Mouse (Mus musculus) midbrain, embryonic 13.5 days (tissue): ENCODE measurements around the gene Nceh1. TPM values are rescaled to one million over a fixed set of nuclear protein-coding genes. Genes with fewer than 3 reads are reported as not detected.

ENCODE experiments used
- ATAC-seq: fragments of 200-750 bp; cut with Nextera tagmentation; 2 replicates; pipeline ENCODE4 v1.8.0; 2017; ENCODE audit warnings: mild to moderate bottlenecking, moderate TSS enrichment, moderate library complexity
- H3K27ac ChIP-seq: fragments of 300-500 bp; sonication (generic); 2 replicates; pipeline ENCODE4 v1.5.1; 2015; ENCODE audit warnings: inconsistent platforms, mild to moderate bottlenecking, moderate library complexity
- H3K27me3 ChIP-seq: fragments of 300-500 bp; sonication (generic); 2 replicates; pipeline ENCODE4 v1.6.1; 2015; ENCODE audit warnings: mild to moderate bottlenecking, inconsistent platforms
- H3K36me3 ChIP-seq: fragments of 300-500 bp; sonication (generic); 2 replicates; pipeline ENCODE4 v1.6.1; 2015; ENCODE audit warnings: mild to moderate bottlenecking, inconsistent platforms
- H3K4me1 ChIP-seq: fragments of 300-500 bp; sonication (generic); replicated peaks from 2 replicates; pipeline ENCODE4 v1.6.1; 2015; ENCODE audit warnings: inconsistent platforms
- H3K4me2 ChIP-seq: fragments of 300-500 bp; sonication (generic); replicated peaks from 2 replicates; pipeline ENCODE4 v1.6.1; 2015; ENCODE audit warnings: moderate library complexity, mild to moderate bottlenecking, inconsistent platforms
- H3K4me3 ChIP-seq: fragments of 300-500 bp; sonication (generic); replicated peaks from 2 replicates; pipeline ENCODE4 v1.5.1; 2015; ENCODE audit warnings: mild to moderate bottlenecking, inconsistent platforms
- H3K9ac ChIP-seq: fragments of 300-500 bp; sonication (generic); replicated peaks from 2 replicates; pipeline ENCODE4 v1.6.1; 2015; ENCODE audit warnings: mild to moderate bottlenecking, inconsistent platforms
- H3K9me3 ChIP-seq: fragments of 300-500 bp; sonication (generic); 2 replicates; pipeline ENCODE4 v1.6.1; 2016; ENCODE audit warnings: mild to moderate bottlenecking, inconsistent platforms
- WGBS: fragments of 180-500 bp; shearing (Covaris S2); methylation state at CpG from one replicate; pipeline ENCODE4 v1.1.7; 2015; 5-methylcytosine and 5-hydroxymethylcytosine counted together
- polyA plus RNA-seq: library from polyadenylated mRNA; unstranded; fragments of >200 nt; fragmentation: Nextera tagmentation; extraction: Ambion mirVana; gene quantifications from 2 replicates; pipeline ENCODE4 v1.2.1, GENCODE M21; 2015

Nceh1 gene
- polyA plus RNA-seq, 1 experiment from 2014 or later = 4.8 TPM

DNA sequence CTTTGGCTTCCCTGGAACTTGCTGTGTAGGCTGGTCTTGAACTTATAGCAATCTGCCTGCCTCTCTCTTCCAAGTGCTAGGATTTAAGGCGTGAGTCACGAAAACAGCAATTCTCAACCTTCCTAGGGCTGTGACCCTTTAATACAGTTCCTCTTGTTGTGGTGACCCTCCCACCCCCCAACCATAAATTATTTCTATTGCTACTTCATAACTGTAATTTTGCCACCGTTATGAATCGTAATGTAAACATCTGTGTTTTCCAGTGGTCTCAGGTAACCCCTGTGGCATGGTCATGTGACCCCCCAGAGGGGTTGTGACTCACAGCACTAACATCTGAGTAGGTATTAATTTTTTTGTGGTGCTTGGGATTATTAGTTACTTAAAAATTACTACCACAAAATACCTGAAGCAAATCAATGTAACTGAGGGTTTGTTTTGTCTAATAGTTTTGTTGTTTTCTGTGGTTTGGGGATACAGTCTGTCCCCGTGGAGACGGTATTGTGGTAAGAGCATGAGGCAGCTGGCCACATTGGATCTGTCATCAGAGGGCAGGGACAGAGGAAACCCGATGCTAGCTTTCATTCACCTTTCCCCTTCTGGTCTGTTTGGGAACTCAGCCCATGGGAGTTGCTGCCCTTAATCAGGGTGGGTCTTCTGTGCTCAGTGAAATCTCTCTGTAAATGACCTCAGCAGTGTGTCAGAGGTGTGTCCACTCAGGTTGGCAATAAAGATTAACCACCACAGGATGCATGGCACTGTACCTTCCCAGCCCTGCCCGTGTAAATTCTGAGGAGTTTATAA, 31.5 kb downstream of the Nceh1 start:
- Histone ChIP-seq H3K36me3 (no peaks in the 10 kb centered on the region), H3K4me2 (no peak overlapping the region), H3K27ac (no peak overlapping the region), H3K4me1 (no peaks in the 10 kb centered on the region), H3K9ac (no peak overlapping the region), H3K27me3 (no peaks in the 10 kb centered on the region), H3K4me3 (no peak overlapping the region), H3K9me3 (no peaks in the 10 kb centered on the region)
- no peak for ATAC-seq
- WGBS = 91% methylated on average over 8 of the region's 8 CpGs

DNA sequence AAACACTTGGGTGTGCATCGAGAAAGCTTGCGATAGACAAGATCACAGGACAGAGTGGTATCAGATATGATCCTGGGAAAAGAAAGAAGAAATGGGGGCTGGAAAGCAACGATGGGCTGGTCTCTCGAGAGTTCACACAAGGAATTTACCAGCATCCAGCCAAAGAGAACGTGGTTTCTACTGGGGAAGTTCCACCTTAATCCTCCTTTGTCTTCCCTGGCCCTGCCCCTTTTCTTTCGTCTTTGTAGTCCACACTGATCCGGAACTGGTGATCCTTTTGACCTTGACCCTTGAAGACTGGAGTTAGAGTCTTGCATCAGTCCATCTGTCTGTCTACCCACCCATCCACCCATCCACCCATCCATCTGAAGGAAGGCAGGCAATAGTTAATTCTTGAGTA, 34.6 kb downstream of the Nceh1 start:
- H3K9ac ChIP-seq = no peak overlapping the region
- no peak overlapping the region for H3K4me2 ChIP-seq
- no peak overlapping the region for H3K27ac ChIP-seq
- no peaks in the 10 kb centered on the region for H3K27me3 ChIP-seq
- no peak overlapping the region for H3K4me3 ChIP-seq
- ATAC-seq = no peak
- no peaks in the 10 kb centered on the region for H3K9me3 ChIP-seq
- no peaks in the 10 kb centered on the region for H3K4me1 ChIP-seq
- no peaks in the 10 kb centered on the region for H3K36me3 ChIP-seq
- 66% methylated on average over 7 of the region's 7 CpGs for WGBS

DNA sequence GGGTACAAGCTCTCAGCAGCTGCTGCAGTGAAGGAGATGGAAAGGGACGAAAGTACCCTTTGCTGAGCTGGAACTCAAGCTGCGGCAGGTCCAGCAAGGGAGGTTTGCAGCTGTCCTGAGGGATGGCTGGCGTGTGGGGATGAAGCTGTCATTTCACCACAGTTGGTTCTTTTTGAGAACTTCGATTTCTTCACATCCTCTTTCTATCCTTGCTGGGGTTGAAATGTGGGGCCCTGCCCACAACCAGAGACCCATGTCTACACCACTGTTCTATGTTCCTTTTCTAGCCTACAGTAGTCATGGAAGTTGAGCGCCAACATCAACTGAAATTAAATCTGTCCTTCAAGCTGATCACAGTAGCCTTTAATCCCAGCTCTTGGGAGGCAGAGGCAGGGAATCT, 35.8 kb downstream of the Nceh1 start:
- no peak overlapping the region for H3K27ac ChIP-seq
- H3K9me3 ChIP-seq = no peaks in the 10 kb centered on the region
- H3K36me3 ChIP-seq = no peaks in the 10 kb centered on the region
- no peak overlapping the region for H3K9ac ChIP-seq
- no peak for ATAC-seq
- no peak overlapping the region for H3K4me2 ChIP-seq
- H3K4me1 ChIP-seq = no peaks in the 10 kb centered on the region
- no peaks in the 10 kb centered on the region for H3K27me3 ChIP-seq
- 90% methylated on average over 5 of the region's 5 CpGs for WGBS
- no peak overlapping the region for H3K4me3 ChIP-seq

DNA sequence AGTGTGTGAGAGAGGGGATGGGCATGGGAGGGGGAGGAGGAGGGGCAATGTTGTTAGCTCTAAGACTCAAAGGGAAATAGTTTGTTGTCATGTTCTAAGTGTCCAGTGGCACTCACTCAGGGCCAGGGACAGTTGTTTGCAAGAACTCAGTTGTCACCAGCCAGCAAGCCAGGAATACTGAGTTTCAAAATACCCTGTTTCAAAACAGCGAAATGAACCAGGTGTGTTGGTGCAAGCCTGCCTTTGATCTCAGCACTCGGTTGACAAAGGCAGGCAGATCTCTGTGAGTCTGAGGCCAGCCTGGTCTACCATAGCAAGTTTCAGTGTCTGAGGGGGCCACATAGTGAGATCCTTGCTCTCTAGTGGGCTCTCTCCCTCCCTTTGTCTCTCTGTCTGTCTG, 39.3 kb downstream of the Nceh1 start:
- Histone ChIP-seq H3K4me1 (no peaks in the 10 kb centered on the region), H3K4me3 (no peak overlapping the region), H3K27me3 (no peaks in the 10 kb centered on the region), H3K4me2 (no peak overlapping the region), H3K36me3 (no peaks in the 10 kb centered on the region), H3K9me3 (no peaks in the 10 kb centered on the region), H3K27ac (no peak overlapping the region), H3K9ac (no peak overlapping the region)
- ATAC-seq = no peak
- WGBS = 87% methylated on average over 2 of the region's 2 CpGs

DNA sequence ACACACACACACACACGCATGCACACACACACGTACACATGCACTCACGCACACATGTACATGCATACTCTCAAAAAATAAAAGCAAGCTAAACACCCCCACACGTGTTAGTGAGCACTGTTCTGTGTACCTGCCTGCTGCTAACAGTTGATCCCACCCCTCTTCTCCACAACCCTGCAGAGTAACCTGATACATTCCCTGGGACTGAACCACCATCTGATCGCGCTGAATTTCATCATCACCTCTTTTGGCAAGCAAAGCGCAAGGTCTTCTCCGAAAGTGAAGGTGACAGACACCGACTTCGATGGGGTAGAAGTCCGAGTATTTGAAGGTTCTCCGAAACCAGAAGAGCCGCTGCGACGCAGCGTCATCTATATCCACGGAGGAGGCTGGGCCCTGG, 39.7 kb downstream of the Nceh1 start:
- H3K4me1 ChIP-seq = no peaks in the 10 kb centered on the region
- H3K9ac ChIP-seq = no peak overlapping the region
- no peaks in the 10 kb centered on the region for H3K27me3 ChIP-seq
- H3K4me2 ChIP-seq = no peak overlapping the region
- H3K4me3 ChIP-seq = no peak overlapping the region
- H3K27ac ChIP-seq = no peak overlapping the region
- no peak for ATAC-seq
- no peaks in the 10 kb centered on the region for H3K36me3 ChIP-seq
- no peaks in the 10 kb centered on the region for H3K9me3 ChIP-seq
- WGBS = 90% methylated on average over 17 of the region's 17 CpGs

DNA sequence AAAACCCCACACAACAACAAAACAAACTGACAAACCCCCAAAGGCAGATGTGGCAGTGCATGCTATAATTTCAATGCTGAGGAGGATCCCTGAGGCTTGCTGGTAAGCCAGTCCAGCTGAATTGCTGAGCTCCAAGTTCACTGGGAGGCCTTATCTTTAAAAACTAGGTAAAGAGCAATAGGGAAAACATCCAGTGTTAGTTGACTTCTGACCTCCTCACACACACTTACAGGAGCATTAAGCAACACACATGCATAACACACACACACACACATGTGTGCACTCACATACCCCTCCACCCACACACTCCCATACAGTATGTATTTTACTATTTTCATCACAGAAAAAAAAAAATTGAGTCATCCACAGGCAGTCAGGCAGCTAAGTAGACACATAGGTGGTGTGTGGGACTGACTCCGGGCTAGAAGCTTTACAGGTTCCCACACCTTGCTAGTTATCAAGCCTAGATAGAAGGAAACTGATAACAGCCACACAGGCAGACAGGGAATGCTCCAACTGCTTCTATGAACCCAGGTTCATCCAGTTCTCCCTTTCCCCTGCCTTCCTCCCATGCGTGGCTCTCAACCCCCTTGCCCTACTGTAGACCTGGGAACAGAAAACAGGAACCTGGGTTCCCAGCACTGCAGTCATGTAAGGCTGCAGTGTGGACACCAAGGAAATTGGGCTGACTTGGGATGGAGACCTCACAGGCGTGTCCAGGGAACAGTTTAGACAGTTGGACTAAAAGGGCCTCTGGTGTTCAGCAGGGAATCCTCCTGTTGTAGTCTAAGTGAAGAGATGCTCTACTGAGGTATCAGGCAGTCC, 45.1 kb downstream of the Nceh1 start:
- 90% methylated on average over 3 of the region's 3 CpGs for WGBS
- no peaks in the 10 kb centered on the region for H3K4me1 ChIP-seq
- no peak overlapping the region for H3K9ac ChIP-seq
- no peak for ATAC-seq
- no peaks in the 10 kb centered on the region for H3K9me3 ChIP-seq
- H3K36me3 ChIP-seq = no peaks in the 10 kb centered on the region
- H3K27ac ChIP-seq = no peak overlapping the region
- no peak overlapping the region for H3K4me3 ChIP-seq
- no peaks in the 10 kb centered on the region for H3K27me3 ChIP-seq
- H3K4me2 ChIP-seq = no peak overlapping the region

DNA sequence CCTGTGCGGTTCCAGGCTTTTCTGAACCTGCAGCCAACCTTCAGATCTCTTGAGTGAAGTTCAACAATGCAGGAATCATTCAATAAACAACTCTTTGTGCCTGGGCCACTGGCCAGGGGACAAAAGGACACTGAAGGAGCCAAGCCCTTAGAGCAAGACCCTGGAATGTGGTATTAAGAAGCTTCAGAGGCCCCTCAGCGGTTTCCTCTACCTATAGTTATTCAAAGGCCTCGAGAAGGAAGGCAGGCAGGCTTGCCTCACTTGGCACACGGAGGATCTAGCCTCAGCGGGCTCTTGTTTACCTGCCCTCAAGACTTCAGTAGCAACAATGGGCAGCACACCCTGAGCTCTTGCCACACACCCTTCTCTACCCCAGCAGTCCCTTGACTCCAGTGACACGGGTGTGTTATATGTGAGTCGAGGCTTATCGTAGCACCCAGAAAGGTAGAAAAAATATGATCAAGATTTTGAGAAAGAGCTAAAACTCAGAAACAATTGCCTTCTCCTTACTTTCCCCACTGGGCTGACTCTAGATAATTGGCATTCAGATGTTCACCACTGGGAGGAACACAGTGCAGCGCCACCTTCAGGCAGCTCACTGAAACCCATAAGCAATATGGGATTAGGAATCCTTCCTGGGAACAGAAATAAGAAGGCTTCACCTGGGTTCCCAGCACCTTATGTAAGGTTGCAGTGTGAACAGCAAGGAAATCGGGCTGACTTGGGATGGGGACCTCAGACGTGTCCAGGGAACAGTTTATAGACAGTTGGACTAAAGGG, 46.0 kb downstream of the Nceh1 start:
- H3K27me3 ChIP-seq = no peaks in the 10 kb centered on the region
- H3K36me3 ChIP-seq = no peaks in the 10 kb centered on the region
- no peak overlapping the region for H3K4me3 ChIP-seq
- H3K4me1 ChIP-seq = no peaks in the 10 kb centered on the region
- H3K9me3 ChIP-seq = no peaks in the 10 kb centered on the region
- 70% methylated on average over 11 of the region's 11 CpGs for WGBS
- no peak overlapping the region for H3K4me2 ChIP-seq
- no peak for ATAC-seq
- H3K27ac ChIP-seq = no peak overlapping the region
- no peak overlapping the region for H3K9ac ChIP-seq

DNA sequence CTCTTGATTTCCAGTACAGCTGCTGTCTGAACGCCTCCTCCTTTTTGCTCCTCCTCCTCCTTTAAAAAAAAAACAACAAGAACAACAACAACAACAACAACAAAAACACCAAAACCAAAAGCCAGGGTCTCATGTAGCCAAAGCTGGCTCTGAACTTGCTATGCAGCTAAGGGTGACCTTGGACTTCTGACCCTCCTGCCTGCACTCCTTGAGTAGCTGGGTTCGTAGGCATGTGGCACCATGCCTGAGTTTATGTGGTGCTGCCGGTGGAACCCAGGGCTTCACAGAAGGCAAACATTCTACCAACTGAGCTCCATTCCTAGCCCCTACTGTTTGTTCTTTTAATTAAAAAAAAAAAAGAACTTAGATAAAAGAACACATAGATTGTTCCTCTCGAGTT, 50.6 kb downstream of the Nceh1 start:
- Histone ChIP-seq H3K36me3 (no peaks in the 10 kb centered on the region), H3K4me1 (no peaks in the 10 kb centered on the region), H3K9ac (no peak overlapping the region), H3K4me2 (no peak overlapping the region), H3K27ac (no peak overlapping the region), H3K4me3 (no peak overlapping the region), H3K27me3 (no peaks in the 10 kb centered on the region), H3K9me3 (no peaks in the 10 kb centered on the region)
- WGBS = 84% methylated on average over 4 of the region's 4 CpGs
- no peak for ATAC-seq

DNA sequence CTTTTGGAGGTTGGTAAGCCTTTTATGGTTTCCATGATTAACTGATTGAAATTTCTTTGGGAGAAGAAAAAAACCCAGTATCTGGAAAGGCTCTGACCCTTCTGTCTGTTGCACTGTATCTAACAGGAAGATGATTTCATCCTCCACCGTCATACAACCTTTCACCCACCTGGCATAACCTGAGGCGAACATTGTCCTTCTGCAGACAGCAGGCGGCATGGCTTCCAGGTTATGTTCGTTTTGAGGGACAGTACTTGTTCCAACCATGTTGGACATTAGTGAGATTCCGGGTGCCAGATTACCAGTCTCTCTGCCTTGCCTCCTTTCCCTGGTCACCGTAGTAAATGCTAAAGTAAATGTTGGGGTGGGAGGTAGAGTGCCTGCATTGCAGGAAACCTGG, 51.1 kb downstream of the Nceh1 start:
- Histone ChIP-seq H3K4me3 (no peak overlapping the region), H3K27ac (no peak overlapping the region), H3K4me1 (no peaks in the 10 kb centered on the region), H3K4me2 (no peak overlapping the region), H3K9ac (no peak overlapping the region), H3K27me3 (no peaks in the 10 kb centered on the region), H3K9me3 (no peaks in the 10 kb centered on the region), H3K36me3 (no peaks in the 10 kb centered on the region)
- no peak for ATAC-seq
- WGBS = 91% methylated on average over 6 of the region's 6 CpGs

DNA sequence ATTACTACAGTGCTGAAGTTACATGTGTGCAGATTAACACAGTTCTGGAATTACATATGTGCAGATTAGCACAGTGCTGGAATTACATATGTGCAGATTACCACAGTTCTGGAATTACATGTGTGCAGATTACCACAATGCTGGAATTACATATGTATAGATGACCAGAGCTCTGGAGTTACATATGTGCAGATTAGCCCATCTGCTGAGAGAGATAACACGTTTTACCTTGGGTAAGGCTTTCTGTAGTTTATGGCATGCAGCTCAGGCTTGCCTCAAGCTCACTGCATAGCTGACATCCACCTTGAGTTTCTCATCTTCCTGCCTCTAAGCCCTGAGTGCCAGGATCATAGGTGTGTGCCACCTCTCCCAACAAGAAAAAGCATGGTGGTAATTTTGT, 52.2 kb downstream of the Nceh1 start:
- Histone ChIP-seq H3K9ac (no peak overlapping the region), H3K27me3 (no peaks in the 10 kb centered on the region), H3K4me1 (no peaks in the 10 kb centered on the region), H3K36me3 (no peaks in the 10 kb centered on the region), H3K4me2 (no peak overlapping the region), H3K4me3 (no peak overlapping the region), H3K9me3 (no peaks in the 10 kb centered on the region), H3K27ac (no peak overlapping the region)
- ATAC-seq = no peak
- WGBS = 64% methylated on average over 1 of the region's 1 CpGs

DNA sequence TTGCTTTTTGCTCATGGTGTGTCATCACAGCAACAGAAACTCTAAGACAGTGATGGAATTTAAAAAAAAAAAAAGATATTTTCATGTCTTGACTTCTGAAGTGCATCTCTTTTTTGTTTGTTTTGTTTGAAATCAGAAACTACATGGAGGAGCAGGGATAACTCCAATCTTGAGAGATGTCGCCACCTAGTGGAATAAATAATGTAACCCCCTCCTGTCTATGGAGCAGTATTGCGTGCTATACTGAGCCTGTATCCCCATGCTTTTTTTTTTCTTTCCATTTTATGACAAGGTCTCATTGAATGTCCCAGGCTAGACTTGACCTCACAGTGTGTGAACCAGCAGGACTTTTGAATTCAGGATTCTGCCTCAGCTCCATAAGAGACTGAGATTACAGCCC, 54.5 kb downstream of the Nceh1 start:
- Histone ChIP-seq H3K4me1 (no peaks in the 10 kb centered on the region), H3K36me3 (peaks cover 11% of the 10 kb centered on the region), H3K27ac (no peak overlapping the region), H3K27me3 (no peaks in the 10 kb centered on the region), H3K9ac (no peak overlapping the region), H3K4me2 (no peak overlapping the region), H3K9me3 (no peaks in the 10 kb centered on the region), H3K4me3 (no peak overlapping the region)
- peak; percentile 71; the same call in 1 of the 2 replicates for ATAC-seq
- WGBS = 15% methylated on average over 2 of the region's 2 CpGs

DNA sequence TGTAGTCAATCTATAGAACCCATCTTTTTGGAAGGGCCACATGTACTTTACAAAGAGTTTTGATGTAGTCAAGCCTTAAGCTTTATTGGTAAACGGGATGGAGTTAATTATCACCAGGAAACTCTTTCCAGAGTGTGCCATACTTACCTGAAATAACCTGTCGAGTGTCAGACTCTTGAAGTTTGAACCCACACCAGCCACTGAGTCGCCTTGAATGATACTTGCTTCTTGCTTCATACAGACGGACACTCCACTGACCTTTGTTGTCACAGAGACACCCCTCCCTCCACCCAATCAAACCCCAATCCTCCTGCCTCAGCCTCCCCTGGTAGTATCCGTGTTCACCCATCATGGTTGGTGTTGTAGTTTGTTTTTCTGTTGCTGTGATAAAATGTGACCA, 55.8 kb downstream of the Nceh1 start:
- Histone ChIP-seq H3K36me3 (peaks cover 11% of the 10 kb centered on the region), H3K9me3 (no peaks in the 10 kb centered on the region), H3K27ac (no peak overlapping the region), H3K4me3 (no peak overlapping the region), H3K4me2 (no peak overlapping the region), H3K9ac (no peak overlapping the region), H3K27me3 (no peaks in the 10 kb centered on the region), H3K4me1 (no peaks in the 10 kb centered on the region)
- WGBS = 88% methylated on average over 5 of the region's 5 CpGs
- no peak for ATAC-seq
